Mouse (Mus musculus): Measurements from ENCODE around the gene Rps11.

GRCm38 (mm10) chr7:45082401-45083299 is 41.6 kb downstream of the Rps11 start:
- peak; percentile 10 for TF ChIP-seq POLR2A (IDR thresholded peaks at IDR 0.05; ENCODE audit: insufficient read length, low read depth)
- no peak for TF ChIP-seq MAX (IDR thresholded peaks at IDR 0.05; ENCODE audit: low read depth)
- peak in 2 of 3 experiments; percentile 23 to 27 for TF ChIP-seq MYOD1 (IDR thresholded peaks at IDR 0.05; ENCODE audit: control insufficient read depth in 1 of 3, insufficient read length in 2 of 3, low read depth in 2 of 3)
- TF ChIP-seq USF1 (IDR thresholded peaks at IDR 0.05; ENCODE audit: low read depth), result no peak
- no peak for TF ChIP-seq POLR2AphosphoS2 (IDR thresholded peaks at IDR 0.05; ENCODE audit: insufficient read length, low read depth)
- TF ChIP-seq CEBPB (IDR thresholded peaks at IDR 0.05; ENCODE audit: insufficient read depth, poor library complexity, severe bottlenecking), result no peak
- no peak for TF ChIP-seq REST (IDR thresholded peaks at IDR 0.05; ENCODE audit: insufficient read depth, insufficient read length)
- peak in 1 of 3 experiments; percentile 59 for TF ChIP-seq MYOG (IDR thresholded peaks at IDR 0.05; ENCODE audit: control insufficient read depth in 1 of 3, insufficient read depth in 1 of 3, insufficient read length in 2 of 3, low read depth in 2 of 3)
- TF ChIP-seq TCF12 (IDR thresholded peaks at IDR 0.05; ENCODE audit: insufficient read depth, poor library complexity, severe bottlenecking), result no peak
- TF ChIP-seq E2F4 (IDR thresholded peaks at IDR 0.05; ENCODE audit: insufficient read depth), result no peak
- no peak for TF ChIP-seq SRF (IDR thresholded peaks at IDR 0.05; ENCODE audit: control insufficient read depth, insufficient read length, low read depth)
- TF ChIP-seq TCF3 (IDR thresholded peaks at IDR 0.05; ENCODE audit: insufficient read length, low read depth), result no peak

All from myocyte (in vitro differentiated cells).